Mouse (Mus musculus): Measurements from ENCODE around the gene Ano3.

The Ano3 gene

GRCm38 (mm10) chr2:110814964-110815363 is 135.8 kb downstream of the Ano3 start:
- in situ Hi-C loops (cut with MboI, MseI), result no loop called here

GRCm38 (mm10) chr2:110806302-110807093 is 144.2 kb downstream of the Ano3 start:
- in situ Hi-C loops (cut with MboI, MseI), result no loop called here

- in situ Hi-C loops (cut with MboI, MseI), result no loop called here
Measured at GRCm38 (mm10) chr2:110795928-110796327, 154.8 kb downstream of the Ano3 start.

GRCm38 (mm10) chr2:110795433-110795832 is 155.3 kb downstream of the Ano3 start:
- in situ Hi-C loops (cut with MboI, MseI), result no loop called here

GRCm38 (mm10) chr2:110787396-110787795 is 163.3 kb downstream of the Ano3 start:
- in situ Hi-C loops (cut with MboI, MseI), result no loop called here

GRCm38 (mm10) chr2:110759434-110759833 is 191.3 kb downstream of the Ano3 start:
- in situ Hi-C loops (cut with MboI, MseI), result no loop called here

GRCm38 (mm10) chr2:110757556-110757955 is 193.2 kb downstream of the Ano3 start:
- in situ Hi-C loops (cut with MboI, MseI), result no loop called here

- in situ Hi-C loops (cut with MboI, MseI), result no loop called here
Measured at GRCm38 (mm10) chr2:110740493-110740892, 210.2 kb downstream of the Ano3 start.

GRCm38 (mm10) chr2:110739781-110740180 is 210.9 kb downstream of the Ano3 start:
- in situ Hi-C loops (cut with MboI, MseI), result no loop called here

- in situ Hi-C loops (cut with MboI, MseI), result no loop called here
Measured at GRCm38 (mm10) chr2:110737981-110738380, 212.7 kb downstream of the Ano3 start.

- in situ Hi-C loops (cut with MboI, MseI), result no loop called here
Measured at GRCm38 (mm10) chr2:110737236-110737635, 213.5 kb downstream of the Ano3 start.

- in situ Hi-C loops (cut with MboI, MseI), result no loop called here
Measured at GRCm38 (mm10) chr2:110726106-110726505, 224.6 kb downstream of the Ano3 start.

GRCm38 (mm10) chr2:110722208-110722607 is 228.5 kb downstream of the Ano3 start:
- in situ Hi-C loops (cut with MboI, MseI), result no loop called here

- in situ Hi-C loops (cut with MboI, MseI), result no loop called here
Measured at GRCm38 (mm10) chr2:110721290-110721753, 229.4 kb downstream of the Ano3 start, which contains the start of gene Muc15. Gene Muc15 (plus strand): TSS chr2:110721340.

- in situ Hi-C loops (cut with MboI, MseI), result no loop called here
Measured at GRCm38 (mm10) chr2:110719051-110719450, 231.7 kb downstream of the Ano3 start.

GRCm38 (mm10) chr2:110710055-110710720 is 240.5 kb downstream of the Ano3 start:
- in situ Hi-C loops (cut with MboI, MseI), result no loop called here

GRCm38 (mm10) chr2:110709436-110709835 is 241.3 kb downstream of the Ano3 start:
- in situ Hi-C loops (cut with MboI, MseI), result loop anchor here (5.0 kb wide), 1 partner anchor 417 kb away; no protein-coding TSS in a partner anchor

- in situ Hi-C loops (cut with MboI, MseI), result no loop called here
Measured at GRCm38 (mm10) chr2:110671071-110671624, 279.6 kb downstream of the Ano3 start.

- in situ Hi-C loops (cut with MboI, MseI), result no loop called here
Measured at GRCm38 (mm10) chr2:110663329-110663728, 287.4 kb downstream of the Ano3 start.

GRCm38 (mm10) chr2:110644846-110645245 is 305.9 kb downstream of the Ano3 start:
- in situ Hi-C loops (cut with MboI, MseI), result no loop called here

GRCm38 (mm10) chr2:110644358-110644757 is 306.4 kb downstream of the Ano3 start:
- in situ Hi-C loops (cut with MboI, MseI), result no loop called here

Measured in T-helper 1 cell (primary cell).